Mouse (Mus musculus) E14TG2a.4 (cell line): ENCODE measurements around the gene Fam222b.

Experiments
- CTCF ChIP-seq: conservative IDR thresholded peaks from 2 replicates; pipeline ENCODE4 v1.5.1; 2014; ENCODE audit warnings: low read length
- NANOG ChIP-seq: IDR thresholded peaks from 2 replicates; pipeline ENCODE4 v1.6.1; 2014; ENCODE audit warnings: borderline replicate concordance, low read length, mixed read lengths

GRCm38 (mm10) chr11:78174506-78174905 is 80.0 kb downstream of the Fam222b start:
- TF ChIP-seq CTCF (no peak), NANOG (no peak)
